In the genomic region with DNA sequence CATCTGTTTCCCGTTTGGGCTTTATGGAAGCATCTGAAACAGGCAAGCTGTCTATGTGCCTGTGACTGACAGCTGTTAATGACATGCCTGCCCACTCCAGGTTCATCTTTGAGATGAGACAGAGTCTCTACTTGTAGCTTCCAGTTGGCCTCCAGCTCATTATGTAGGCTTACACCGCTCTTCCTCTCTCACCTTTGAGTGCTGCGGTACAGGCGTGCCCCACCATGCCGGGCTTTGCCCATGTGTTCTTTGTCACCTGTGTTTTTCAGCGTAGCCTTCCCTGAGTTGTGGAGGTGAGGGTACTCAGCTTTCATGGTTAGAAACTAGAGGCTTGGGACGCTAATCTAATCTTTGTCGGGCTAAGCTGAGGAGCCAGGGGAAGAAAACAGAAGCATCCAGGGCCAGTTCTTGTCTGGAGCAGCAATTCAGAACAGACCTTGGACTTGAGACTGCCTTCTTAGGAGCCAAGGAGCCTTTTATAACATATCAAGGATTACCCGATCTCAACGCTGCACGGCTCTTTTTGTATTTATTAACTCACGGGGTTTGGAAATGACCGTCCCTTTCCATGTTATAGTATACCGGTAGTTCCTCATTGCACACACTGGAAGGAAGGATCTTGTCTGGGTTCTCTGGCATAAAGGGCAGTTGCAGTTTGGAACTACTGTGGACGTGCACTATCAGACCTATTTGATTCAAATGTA, we compare ENCODE assay signal across 12 mouse cellular contexts. TPM values are rescaled to one million over a fixed set of nuclear protein-coding genes. Genes with fewer than 3 reads are reported as not detected.
DNase-seq lines count a peak whose midpoint lies in the region; ATAC-seq and TF ChIP-seq lines count a peak whose summit lies in the region.
"Had no signal": no experiment of that assay in that cellular context is flagged by ENCODE, and none has a peak within 500 bp of the region (broad histone marks: within the 10 kb centered on the region; RNA-seq: fewer than 3 reads in every experiment).

No protein-coding gene starts in this region.

- no peaks in the 10 kb centered on the region for H3K36me3 ChIP-seq in heart, embryonic 13.5 days
- no peaks in the 10 kb centered on the region for H3K36me3 ChIP-seq in intestine, postnatal 0 days (ENCODE audit: control insufficient read depth, insufficient read depth)
- no peaks in the 10 kb centered on the region for H3K36me3 ChIP-seq in myocyte (ENCODE audit: control insufficient read depth, insufficient read depth)
- H3K36me3 ChIP-seq: embryonic facial prominence, embryonic 10.5 days; lung, embryonic 15.5 days had no signal

- no peaks in the 10 kb centered on the region for H3K27me3 ChIP-seq in heart, embryonic 13.5 days (replicated peaks)
- no peaks in the 10 kb centered on the region for H3K27me3 ChIP-seq in intestine, postnatal 0 days (replicated peaks; ENCODE audit: control insufficient read depth, insufficient read depth, low read length)
- no peaks in the 10 kb centered on the region for H3K27me3 ChIP-seq in myocyte (ENCODE audit: control insufficient read depth, insufficient read depth, insufficient read length)
- H3K27me3 ChIP-seq: lung, embryonic 15.5 days had no signal

- H3ac ChIP-seq in myocyte (ENCODE audit: control insufficient read depth, insufficient read length): no peak overlapping the region

- no peaks in the 10 kb centered on the region for H3K9me3 ChIP-seq in heart, embryonic 13.5 days
- H3K9me3 ChIP-seq in intestine, postnatal 0 days (ENCODE audit: control insufficient read depth): no peaks in the 10 kb centered on the region
- H3K9me3 ChIP-seq: embryonic facial prominence, embryonic 10.5 days; lung, embryonic 15.5 days had no signal

- H3K4me2 ChIP-seq in heart, embryonic 13.5 days: peak overlapping the region; percentile 22
- H3K4me2 ChIP-seq in intestine, postnatal 0 days (replicated peaks; ENCODE audit: low read depth): peak overlapping the region; percentile 53
- peak overlapping the region; percentile 38 for H3K4me2 ChIP-seq in myocyte (ENCODE audit: low read depth)
- H3K4me2 ChIP-seq: lung, embryonic 15.5 days had no signal

- peak overlapping the region; percentile 81 for H3K27ac ChIP-seq in heart, embryonic 13.5 days (replicated peaks)
- H3K27ac ChIP-seq in layer of hippocampus, adult 2 months: 0 out of 2 replicates have a peak overlapping the region, but pooled peaks have one; percentile 18
- peak overlapping the region; percentile 96 for H3K27ac ChIP-seq in intestine, postnatal 0 days (ENCODE audit: low read depth, low read length)
- H3K27ac ChIP-seq: embryonic facial prominence, embryonic 10.5 days; lung, embryonic 15.5 days had no signal

- no peak overlapping the region for H3K4me3 ChIP-seq in heart, embryonic 13.5 days
- H3K4me3 ChIP-seq in layer of hippocampus, adult 2 months: no peak overlapping the region
- H3K4me3 ChIP-seq in intestine, postnatal 0 days (ENCODE audit: low read depth, low read length): no peak overlapping the region
- H3K4me3 ChIP-seq in myocyte: no peak overlapping the region
- H3K4me3 ChIP-seq: embryonic facial prominence, embryonic 10.5 days; lung, embryonic 15.5 days had no signal

- 68% methylated on average over 15 of the region's 15 CpGs for WGBS in heart, embryonic 13.5 days
- WGBS in intestine, postnatal 0 days: 51% methylated on average over 15 of the region's 15 CpGs

- no peak for DNase-seq in heart, adult 11 months
- no peak for DNase-seq in layer of hippocampus, adult 2 months (ENCODE audit: low spot score in 2 of 2)
- DNase-seq in layer of hippocampus, postnatal 36 days: no peak
- no peak for DNase-seq in adipocyte (ENCODE audit: low spot score)
- DNase-seq: gastrocnemius, postnatal 36 days; right cerebral cortex, adult 18-20 months; thymus, adult 18-20 months had no signal

- TF ChIP-seq CTCF in layer of hippocampus, adult 2 months (conservative IDR thresholded peaks at IDR 0.05): no peak
- no peak for TF ChIP-seq CTCF in intestine, postnatal 0 days (IDR thresholded peaks at IDR 0.05; ENCODE audit: low read depth)

- peak overlapping the region; percentile 24; the same call in 1 of the 2 replicates for H3K9ac ChIP-seq in heart, embryonic 13.5 days
- H3K9ac ChIP-seq in intestine, postnatal 0 days (ENCODE audit: low read depth, low read length): no peak overlapping the region
- H3K9ac ChIP-seq: lung, embryonic 15.5 days had no signal

- no peak for ATAC-seq in heart, embryonic 13.5 days (ENCODE audit: extremely low read depth, insufficient number of reproducible peaks, low FRiP score, low TSS enrichment)
- ATAC-seq in intestine, postnatal 0 days: peak; percentile 76

- peaks cover 80% of the 10 kb centered on the region for H3K4me1 ChIP-seq in heart, embryonic 13.5 days
- peaks cover 21% of the 10 kb centered on the region for H3K4me1 ChIP-seq in intestine, postnatal 0 days (replicated peaks; ENCODE audit: control insufficient read depth, insufficient read depth, low read length)

- H3K79me2 ChIP-seq in myocyte (ENCODE audit: control insufficient read depth, insufficient read depth): peaks cover 99% of the 10 kb centered on the region

- TF ChIP-seq POLR2A in myocyte (IDR thresholded peaks at IDR 0.05; ENCODE audit: insufficient read length, low read depth): no peak

TF ChIP-seq in myocyte, 11 proteins besides CTCF, POLR2A, EP300 and RAD21:
- TF ChIP-seq SRF (IDR thresholded peaks at IDR 0.05; ENCODE audit: control insufficient read depth, insufficient read length, low read depth) (no peak), POLR2AphosphoS2 (IDR thresholded peaks at IDR 0.05; ENCODE audit: insufficient read length, low read depth) (peak; percentile 27), MYOG (IDR thresholded peaks at IDR 0.05; ENCODE audit: control insufficient read depth in 1 of 3, insufficient read depth in 1 of 3, insufficient read length in 2 of 3, low read depth in 2 of 3) (peak in 1 of 3 experiments; percentile 3), TCF12 (IDR thresholded peaks at IDR 0.05; ENCODE audit: insufficient read depth, poor library complexity, severe bottlenecking) (no peak), MYOD1 (IDR thresholded peaks at IDR 0.05; ENCODE audit: control insufficient read depth in 1 of 3, insufficient read length in 2 of 3, low read depth in 2 of 3) (peak in 1 of 3 experiments; percentile 44)

RNA-seq across cellular contexts. Expression of a gene that starts 40.6 kb away (rescaled TPM):
- 9.1 and 10.6 TPM in 2 replicates for polyA plus RNA-seq in heart, embryonic 13.5 days (2015; fragmentation: Nextera tagmentation; extraction: Ambion mirVana)
- 100 to 1,000 TPM; 160 TPM for total RNA-seq in layer of hippocampus, adult 2 months (2021)
- total RNA-seq in layer of hippocampus, postnatal 36 days (2021): 100 to 1,000 TPM; 156 to 161 TPM
- polyA plus RNA-seq in intestine, postnatal 0 days (2015; fragmentation: Nextera tagmentation; extraction: Ambion mirVana): 20.9 and 24.0 TPM in 2 replicates
- 103 TPM for polyA plus RNA-seq in myocyte (2012; fragmentation: generic; extraction: Trizol)

Comparison
In these comparisons a context has a peak if more than half of its experiments do, and no peak if none do; other contexts are left out.
1. H3K27ac ChIP-seq: peak in every context shown above with its lines; median percentile 96 in intestine, postnatal 0 days; 81 in heart, embryonic 13.5 days; 18 in layer of hippocampus, adult 2 months.